Mouse (Mus musculus): ENCODE results near the gene Tenm4.

GRCm38 (mm10) chr7:96141876-96142275, 29.2 kb upstream of the Tenm4 start:
- no peak for TF ChIP-seq POLR2A (IDR thresholded peaks at IDR 0.05; ENCODE audit: control insufficient read depth in 1 of 2, insufficient read depth in 1 of 2, low read depth in 1 of 2, low read length in 2 of 2, poor library complexity in 1 of 2)
- no peak for TF ChIP-seq EP300 (IDR thresholded peaks at IDR 0.05; ENCODE audit: low read depth in 1 of 2, low read length in 2 of 2)
- TF ChIP-seq TBP (IDR thresholded peaks at IDR 0.05; ENCODE audit: low read depth, low read length), result no peak
- TF ChIP-seq USF2 (IDR thresholded peaks at IDR 0.05; ENCODE audit: borderline replicate concordance in 1 of 2, insufficient read depth in 1 of 2, low read depth in 1 of 2, low read length in 2 of 2), result no peak
- TF ChIP-seq UBTF (IDR thresholded peaks at IDR 0.05; ENCODE audit: borderline replicate concordance, insufficient read depth, low read depth, low read length), result no peak
- TF ChIP-seq CTCF (IDR thresholded peaks at IDR 0.05 in 2 of 3, conservative IDR thresholded peaks at IDR 0.05 in 1 of 3; ENCODE audit: control insufficient read depth in 1 of 3, insufficient read depth in 1 of 3, low read depth in 2 of 3, low read length in 3 of 3, poor library complexity in 1 of 3, severe bottlenecking in 1 of 3), result no peak
- TF ChIP-seq TAL1 (IDR thresholded peaks at IDR 0.05; ENCODE audit: low read length), result no peak
- TF ChIP-seq ELF1 (IDR thresholded peaks at IDR 0.05; ENCODE audit: low read depth, low read length), result no peak
- no peak for TF ChIP-seq MYB (IDR thresholded peaks at IDR 0.05; ENCODE audit: low read depth, low read length)
- TF ChIP-seq MXI1 (IDR thresholded peaks at IDR 0.05; ENCODE audit: low read depth, low read length), result no peak
- TF ChIP-seq MAX (IDR thresholded peaks at IDR 0.05; ENCODE audit: low read length), result no peak
- no peak for TF ChIP-seq NELFE (IDR thresholded peaks at IDR 0.05; ENCODE audit: low read depth, low read length)
- no peak for TF ChIP-seq USF1 (IDR thresholded peaks at IDR 0.05; ENCODE audit: low read depth, low read length)
- no peak for TF ChIP-seq MAFK (IDR thresholded peaks at IDR 0.05; ENCODE audit: borderline replicate concordance, low read depth, low read length)
